Mouse (Mus musculus) CH12.LX (cell line): Measurements from ENCODE around the gene Vamp8. TPM values are rescaled to one million over a fixed set of nuclear protein-coding genes. Genes with fewer than 3 reads are reported as not detected.

Source experiments
- DNase-seq: peaks from one replicate; pipeline ENCODE4 v3.0.0-alpha.2; 2013; ENCODE audit errors: extremely low read depth
- H3K27ac ChIP-seq: 2 replicates; pipeline ENCODE4 v1.5.1; 2012; ENCODE audit warnings: low read depth, mild to moderate bottlenecking, control low read depth, moderate library complexity; ENCODE audit not compliant: insufficient read depth
- H3K27me3 ChIP-seq: replicated peaks from 2 replicates; pipeline ENCODE3; 2012; ENCODE audit warnings: inconsistent platforms
- H3K36me3 ChIP-seq, 2 experiments: replicated peaks in 1 of 2; 2 replicates each; pipeline versions ENCODE3 to v1.6.1; 2012; ENCODE audit warnings: inconsistent platforms in 1 of 2, low read length in 1 of 2, mild to moderate bottlenecking in 1 of 2, mixed read lengths in 1 of 2, moderate library complexity in 1 of 2; ENCODE audit not compliant: control insufficient read depth in 1 of 2, insufficient read depth in 1 of 2
- H3K4me1 ChIP-seq, 2 experiments: 2 replicates each; pipeline ENCODE4 v1.6.1; 2012; ENCODE audit warnings: inconsistent platforms in 1 of 2, moderate library complexity in 1 of 2; ENCODE audit not compliant: insufficient read depth in 2 of 2, control insufficient read depth in 1 of 2
- H3K4me2 ChIP-seq: 2 replicates; pipeline ENCODE4 v1.6.1; 2012; ENCODE audit warnings: low read depth, mild to moderate bottlenecking, control low read depth; ENCODE audit not compliant: poor library complexity, insufficient read depth, severe bottlenecking
- H3K4me3 ChIP-seq, 3 experiments: fragments of 150-350 bp in 1 of 3; sonication (generic) in 1 of 3; replicated peaks in 1 of 3; 2 replicates each; pipeline versions ENCODE3 to v1.5.1; 2011 to 2012; ENCODE audit warnings: low read depth in 2 of 3, low read length in 2 of 3, mild to moderate bottlenecking in 2 of 3, moderate library complexity in 2 of 3, control low read depth in 1 of 3, improper control_type of control experiment in 1 of 3, inconsistent platforms in 1 of 3, mixed read lengths in 1 of 3; ENCODE audit not compliant: poor library complexity in 1 of 3
- H3K79me2 ChIP-seq: replicated peaks from 2 replicates; pipeline ENCODE4 v1.6.1; 2012; ENCODE audit warnings: mild to moderate bottlenecking, moderate library complexity; ENCODE audit not compliant: control insufficient read depth, poor library complexity, insufficient read depth, severe bottlenecking; ENCODE audit errors: extremely low read depth
- H3K9ac ChIP-seq: 2 replicates; pipeline ENCODE4 v1.6.1; 2012; ENCODE audit warnings: low read depth, mild to moderate bottlenecking, control low read depth, moderate library complexity; ENCODE audit not compliant: insufficient read depth
- H3K9me3 ChIP-seq: replicated peaks from 2 replicates; pipeline ENCODE3; 2012; ENCODE audit warnings: low read length, inconsistent platforms, mixed read lengths
- BHLHE40 ChIP-seq: IDR thresholded peaks from 2 replicates; pipeline ENCODE4 v1.6.1; 2011; ENCODE audit warnings: mild to moderate bottlenecking, low read depth, low read length, improper control_type of control experiment
- CHD2 ChIP-seq: IDR thresholded peaks from 2 replicates; pipeline ENCODE4 v1.6.1; 2011; ENCODE audit warnings: low read length, improper control_type of control experiment
- CTCF ChIP-seq, 2 experiments: IDR thresholded peaks in 1 of 2; conservative IDR thresholded peaks in 1 of 2; 2 replicates each; pipeline ENCODE4 v1.5.1; 2011 to 2012; ENCODE audit warnings: low read depth in 2 of 2, low read length in 2 of 2, improper control_type of control experiment in 1 of 2, inconsistent platforms in 1 of 2, mild to moderate bottlenecking in 1 of 2, moderate library complexity in 1 of 2
- E2F4 ChIP-seq: IDR thresholded peaks from 2 replicates; pipeline ENCODE4 v1.6.1; 2011; ENCODE audit warnings: low read depth, low read length, improper control_type of control experiment; ENCODE audit not compliant: insufficient replicate concordance
- ELF1 ChIP-seq: IDR thresholded peaks from 2 replicates; pipeline ENCODE4 v1.6.1; 2014; ENCODE audit warnings: low read depth, mild to moderate bottlenecking, inconsistent platforms, low read length, improper control_type of control experiment
- ETS1 ChIP-seq: conservative IDR thresholded peaks from 2 replicates; pipeline ENCODE4 v1.6.1; 2012; ENCODE audit warnings: low read depth, mild to moderate bottlenecking, inconsistent platforms, low read length, improper control_type of control experiment, moderate library complexity
- HCFC1 ChIP-seq: IDR thresholded peaks from 2 replicates; pipeline ENCODE4 v1.6.1; 2012; ENCODE audit warnings: low read depth, mild to moderate bottlenecking, inconsistent platforms, low read length, improper control_type of control experiment
- IRF4 ChIP-seq: IDR thresholded peaks from 2 replicates; pipeline ENCODE4 v1.6.1; 2014; ENCODE audit warnings: low read depth, mild to moderate bottlenecking, inconsistent platforms, low read length, improper control_type of control experiment
- JUND ChIP-seq: conservative IDR thresholded peaks from 2 replicates; pipeline ENCODE4 v1.6.1; 2011; ENCODE audit warnings: low read depth, low read length, improper control_type of control experiment
- KAT2A ChIP-seq: IDR thresholded peaks from 2 replicates; pipeline ENCODE4 v1.6.1; 2012; ENCODE audit warnings: low read length, improper control_type of control experiment, inconsistent platforms; ENCODE audit not compliant: insufficient replicate concordance
- MAFK ChIP-seq: IDR thresholded peaks from 2 replicates; pipeline ENCODE4 v1.6.1; 2011; ENCODE audit warnings: low read length, improper control_type of control experiment; ENCODE audit not compliant: insufficient replicate concordance
- MAX ChIP-seq: IDR thresholded peaks from 2 replicates; pipeline ENCODE4 v1.6.1; 2011; ENCODE audit warnings: low read length, improper control_type of control experiment
- MAZ ChIP-seq: IDR thresholded peaks from 2 replicates; pipeline ENCODE4 v1.6.1; 2012; ENCODE audit warnings: low read depth, mild to moderate bottlenecking, inconsistent platforms, low read length, improper control_type of control experiment, moderate library complexity
- MEF2A ChIP-seq: IDR thresholded peaks from 2 replicates; pipeline ENCODE4 v1.6.1; 2014; ENCODE audit warnings: low read depth, mild to moderate bottlenecking, inconsistent platforms, low read length, improper control_type of control experiment, borderline replicate concordance
- NELFE ChIP-seq: IDR thresholded peaks from 2 replicates; pipeline ENCODE4 v1.6.1; 2011; ENCODE audit warnings: low read depth, low read length, improper control_type of control experiment
- NRF1 ChIP-seq: IDR thresholded peaks from 2 replicates; pipeline ENCODE4 v1.6.1; 2014; ENCODE audit warnings: low read depth, mild to moderate bottlenecking, inconsistent platforms, low read length, improper control_type of control experiment, moderate library complexity
- PAX5 ChIP-seq: IDR thresholded peaks from 2 replicates; pipeline ENCODE4 v1.6.1; 2012; ENCODE audit warnings: low read length, inconsistent platforms, mixed read lengths
- POLR2AphosphoS2 ChIP-seq: IDR thresholded peaks from 2 replicates; pipeline ENCODE4 v1.6.1; 2011; ENCODE audit warnings: low read depth, low read length, improper control_type of control experiment
- RAD21 ChIP-seq: IDR thresholded peaks from 2 replicates; pipeline ENCODE4 v1.6.1; 2011; ENCODE audit warnings: low read depth, mild to moderate bottlenecking, low read length, improper control_type of control experiment, moderate library complexity
- RCOR1 ChIP-seq: conservative IDR thresholded peaks from 2 replicates; pipeline ENCODE4 v1.6.1; 2012; ENCODE audit warnings: low read depth, mild to moderate bottlenecking, inconsistent platforms, low read length, improper control_type of control experiment
- SIN3A ChIP-seq: IDR thresholded peaks from 2 replicates; pipeline ENCODE4 v1.6.1; 2012; ENCODE audit warnings: low read length, improper control_type of control experiment, inconsistent platforms
- SMC3 ChIP-seq: IDR thresholded peaks from 2 replicates; pipeline ENCODE4 v1.6.1; 2011; ENCODE audit warnings: low read depth, low read length, improper control_type of control experiment
- TBP ChIP-seq: conservative IDR thresholded peaks from 2 replicates; pipeline ENCODE4 v1.6.1; 2011; ENCODE audit warnings: low read depth, low read length, improper control_type of control experiment
- TCF12 ChIP-seq: IDR thresholded peaks from 2 replicates; pipeline ENCODE4 v1.6.1; 2014; ENCODE audit warnings: low read depth, mild to moderate bottlenecking, inconsistent platforms, low read length, improper control_type of control experiment
- UBTF ChIP-seq: IDR thresholded peaks from 2 replicates; pipeline ENCODE4 v1.6.1; 2012; ENCODE audit warnings: low read depth, mild to moderate bottlenecking, inconsistent platforms, low read length, improper control_type of control experiment, moderate library complexity
- USF1 ChIP-seq: IDR thresholded peaks from 2 replicates; pipeline ENCODE4 v1.6.1; 2014; ENCODE audit warnings: low read depth, mild to moderate bottlenecking, inconsistent platforms, low read length, improper control_type of control experiment
- USF2 ChIP-seq: conservative IDR thresholded peaks from 2 replicates; pipeline ENCODE4 v1.6.1; 2011; ENCODE audit warnings: low read depth, low read length, improper control_type of control experiment
- ZC3H11A ChIP-seq: IDR thresholded peaks from 2 replicates; pipeline ENCODE4 v1.6.1; 2012; ENCODE audit warnings: low read depth, mild to moderate bottlenecking, inconsistent platforms, low read length, improper control_type of control experiment
- ZMIZ1 ChIP-seq: IDR thresholded peaks from 2 replicates; pipeline ENCODE4 v1.6.1; 2012; ENCODE audit warnings: low read depth, mild to moderate bottlenecking, inconsistent platforms, low read length, improper control_type of control experiment
- ZNF384 ChIP-seq: IDR thresholded peaks from 2 replicates; pipeline ENCODE4 v1.6.1; 2012; ENCODE audit warnings: low read depth, low read length, improper control_type of control experiment, inconsistent platforms
- dilution Hi-C: fragments of 300-500 bp; cut with MboI; formaldehyde crosslinking; loops from 2 replicates; pipeline ENCODE4 v1.14.3; 2020; ENCODE audit warnings: low sequenced_read_pairs; ENCODE audit not compliant: extremely low pct_unique_long_range_greater_than_20kb, extremely low pct_ligation_motif_present
- in situ Hi-C: fragments of 300-500 bp; cut with MboI; formaldehyde crosslinking; loops from 3 replicates; pipeline ENCODE4 v1.14.3; 2019; ENCODE audit warnings: low sequenced_read_pairs, low pct_ligation_motif_present, low pct_unique_long_range_greater_than_20kb, mixed read lengths
- polyA plus RNA-seq: library from polyadenylated mRNA; unstranded; fragments of >175 nt; gene quantifications from 2 replicates; pipeline ENCODE4 v1.2.1, GENCODE M21; 2012; ENCODE audit warnings: low read depth; ENCODE audit not compliant: insufficient read length
- total RNA-seq, 2 experiments: library from RNA; depleted of rRNA; stranded (reverse); fragments of 300-350 nt in 1 of 2; fragments of >200 nt in 1 of 2; gene quantifications; 2 replicates each; pipeline ENCODE4 v1.2.3; 2012 to 2014

The Vamp8 gene
- total and polyA plus RNA-seq, 3 experiments, result 98.9 to 130 (median 110) TPM

DNA sequence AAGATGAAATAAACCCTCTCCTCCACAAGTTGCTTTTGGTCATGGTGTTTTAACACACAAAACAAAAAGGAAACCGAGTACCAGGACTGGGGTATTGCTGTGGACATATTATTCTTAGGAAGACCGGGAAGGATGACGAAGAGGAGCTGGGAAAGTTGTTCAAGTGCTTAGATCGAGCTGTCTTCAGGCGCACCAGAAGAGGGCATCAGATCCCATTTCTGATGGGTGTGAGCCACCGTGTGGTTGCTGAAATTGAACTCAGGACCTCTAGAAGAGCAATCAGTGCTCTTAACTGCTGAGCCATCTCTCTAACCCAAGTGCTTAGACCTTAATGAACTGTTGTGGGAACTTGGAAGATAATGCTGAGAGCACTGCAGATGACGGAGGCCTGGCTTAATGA lies 26.5 kb downstream of the Vamp8 start:
- Histone ChIP-seq H3K27ac (no peak overlapping the region), H3K9ac (no peak overlapping the region), H3K4me1 (peaks cover 3 to 18% of the 10 kb centered on the region in 2 experiments; a peak in 3 of 4 replicates), H3K27me3 (no peaks in the 10 kb centered on the region), H3K36me3 (peaks cover 15 to 23% of the 10 kb centered on the region in 2 experiments), H3K79me2 (peaks cover 15% of the 10 kb centered on the region), H3K4me3 (no peak overlapping the region), H3K4me2 (no peak overlapping the region), H3K9me3 (no peaks in the 10 kb centered on the region)
- dilution Hi-C loops (no loop called here), in situ Hi-C loops (no loop called here)
- DNase-seq, result no peak
- TF ChIP-seq JUND, result no peak
- TF ChIP-seq CTCF (conservative IDR thresholded peaks at IDR 0.05 in 1 of 2, IDR thresholded peaks at IDR 0.05 in 1 of 2; ENCODE audit: low read depth in 2 of 2, low read length in 2 of 2), result peak in 1 of 2 experiments; percentile 66; a peak in 2 of 4 replicates
- no peak for TF ChIP-seq USF2
- peak; percentile 29 for TF ChIP-seq SMC3
- TF ChIP-seq CHD2, result no peak
- peak; percentile 28 for TF ChIP-seq RAD21

DNA sequence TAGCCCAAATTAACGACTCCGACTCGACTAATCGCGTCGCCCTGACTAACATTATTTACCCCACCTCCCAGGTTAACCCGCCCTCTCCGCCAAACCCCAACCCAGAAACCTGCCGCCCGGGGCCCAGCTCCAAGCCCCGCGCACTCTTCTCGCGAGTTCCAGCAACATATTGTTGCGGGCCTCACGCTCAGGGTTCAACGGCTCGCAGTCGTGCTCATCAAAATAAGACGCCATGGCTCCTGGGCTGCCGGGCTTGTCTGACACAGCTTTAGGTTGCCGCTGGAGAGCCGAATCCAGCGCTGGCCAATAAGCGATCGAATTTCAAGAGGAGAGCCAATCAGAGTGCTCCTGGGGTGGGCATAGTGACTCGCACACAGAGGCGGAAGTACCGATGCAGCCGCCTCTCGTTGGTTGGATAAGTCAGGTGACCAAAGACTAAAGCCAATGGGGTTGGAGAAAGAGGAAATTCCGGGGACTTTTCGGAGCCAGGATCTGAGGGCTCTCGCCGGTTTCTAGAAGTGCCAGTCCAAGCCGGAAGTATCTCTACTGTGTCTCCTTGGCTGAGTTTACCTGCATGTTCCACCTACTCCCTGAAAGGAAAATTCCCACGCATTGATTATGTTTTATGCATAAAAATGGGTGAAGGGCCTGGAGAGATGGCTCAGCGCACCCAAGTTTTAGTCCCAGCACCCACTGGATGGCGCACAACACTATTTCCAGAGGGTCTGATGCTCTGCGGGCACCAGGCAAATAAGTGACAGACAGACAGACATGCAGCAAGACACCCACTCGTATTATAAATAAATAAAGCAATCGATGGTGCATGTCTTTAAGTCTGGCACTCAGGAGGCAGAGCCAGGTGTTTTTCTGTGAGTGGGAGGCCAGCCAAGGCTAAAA lies 28.1 kb downstream of the Vamp8 start:
- Histone ChIP-seq H3K9ac (peak overlapping the region; percentile 90), H3K4me3 (peak overlapping the region; percentile 79 to 98 (median 97)), H3K4me1 (peaks cover 3 to 18% of the 10 kb centered on the region in 2 experiments; a peak in 3 of 4 replicates), H3K79me2 (peaks cover 15% of the 10 kb centered on the region), H3K27me3 (no peaks in the 10 kb centered on the region), H3K4me2 (peak overlapping the region; percentile 72), H3K27ac (peak overlapping the region; percentile 74; the same call in 1 of the 2 replicates), H3K36me3 (peaks cover 31 to 39% of the 10 kb centered on the region in 2 experiments), H3K9me3 (no peaks in the 10 kb centered on the region)
- in situ Hi-C loops, result no loop called here
- DNase-seq, result peak; percentile 99
- dilution Hi-C loops, result no loop called here
- TF ChIP-seq SMC3 (no peak), USF2 (peak; percentile 94), PAX5 (no peak), MEF2A (0 out of 2 replicates have a peak, but pooled peaks have one; percentile 15), RAD21 (no peak), CHD2 (peak; percentile 94), KAT2A (no peak), IRF4 (0 out of 2 replicates have a peak, but pooled peaks have one; percentile 23), BHLHE40 (no peak), ELF1 (peak; percentile 99), ZC3H11A (no peak), RCOR1 (no peak), ETS1 (no peak), HCFC1 (peak; percentile 68; the same call in 1 of the 2 replicates), TBP (peak; percentile 94), MAZ (no peak; the same call in 1 of the 2 replicates), ZMIZ1 (peak; percentile 86), MAX (no peak), E2F4 (no peak), POLR2AphosphoS2 (peak; percentile 89), MAFK (no peak), USF1 (peak; percentile 94), ZNF384 (no peak), NRF1 (no peak), SIN3A (peak; percentile 91), UBTF (no peak), NELFE (peak; percentile 84), TCF12 (peak; percentile 85)
